Mouse (Mus musculus): ENCODE measurements around the gene Hoxa6.
A peak's percentile ranks its signal among the peaks of the same experiment; 100 is the strongest.

Gene Hoxa6

GRCm38 (mm10) chr6:52240389-52241000, 32.0 kb upstream of the Hoxa6 start, which contains the start of gene Hoxa10:
Hoxa10 (minus strand) TSS chr6:52240854.
- DNase-seq = peak; percentile 82

GRCm38 (mm10) chr6:52239625-52240388, 31.3 kb upstream of the Hoxa6 start:
- no peak for DNase-seq

- DNase-seq = no peak
These were observed 30.5 kb upstream of the Hoxa6 start for GRCm38 (mm10) chr6:52238976-52239375.

GRCm38 (mm10) chr6:52238155-52238545, 29.6 kb upstream of the Hoxa6 start:
- no peak for DNase-seq

GRCm38 (mm10) chr6:52237346-52238154, 29.0 kb upstream of the Hoxa6 start:
- no peak for DNase-seq

- no peak for DNase-seq
These were observed 28.3 kb upstream of the Hoxa6 start for GRCm38 (mm10) chr6:52236806-52237205.

- DNase-seq = no peak
These were observed 27.3 kb upstream of the Hoxa6 start for GRCm38 (mm10) chr6:52235866-52236265.

GRCm38 (mm10) chr6:52235267-52235666, 26.7 kb upstream of the Hoxa6 start:
- no peak for DNase-seq

- DNase-seq = no peak
These were observed 26.1 kb upstream of the Hoxa6 start for GRCm38 (mm10) chr6:52234428-52235140.

GRCm38 (mm10) chr6:52233546-52234427, 25.3 kb upstream of the Hoxa6 start:
- no peak for DNase-seq

- DNase-seq = no peak
These were observed 24.5 kb upstream of the Hoxa6 start for GRCm38 (mm10) chr6:52232984-52233545.

- peak; percentile 9 for DNase-seq
These were observed 24.0 kb upstream of the Hoxa6 start for GRCm38 (mm10) chr6:52232568-52232965.

GRCm38 (mm10) chr6:52231885-52232567, 23.5 kb upstream of the Hoxa6 start:
- DNase-seq = no peak

- no peak for DNase-seq
These were observed 22.1 kb upstream of the Hoxa6 start, which contains the start of gene Hoxa9 for GRCm38 (mm10) chr6:52230516-52231165. Hoxa9 (minus strand) TSS chr6:52231089.

- peak; percentile 14 for DNase-seq
These were observed 21.3 kb upstream of the Hoxa6 start for GRCm38 (mm10) chr6:52229558-52230416.

- DNase-seq = no peak
These were observed 20.2 kb upstream of the Hoxa6 start for GRCm38 (mm10) chr6:52228475-52229465.

GRCm38 (mm10) chr6:52227470-52228222, 19.1 kb upstream of the Hoxa6 start:
- no peak for DNase-seq

All from thymus, postnatal 14 days (tissue).